Mouse (Mus musculus) spleen, adult 2 months (tissue): ENCODE results near the gene Heatr1. TPM values are rescaled to one million over a fixed set of nuclear protein-coding genes. Genes with fewer than 3 reads are reported as not detected.

Source experiments
- DNase-seq, 2 experiments: peaks; one replicate each; pipeline versions ENCODE4 v3.0.0 to v3.0.0-alpha.2; 2012 to 2021; ENCODE audit warnings: low spot score in 2 of 2, low read depth in 1 of 2
- H3K27ac ChIP-seq: fragments of 200-500 bp; 2 replicates; pipeline ENCODE4 v1.5.1; 2012; ENCODE audit warnings: low read length, inconsistent platforms; ENCODE audit not compliant: insufficient read depth
- H3K27me3 ChIP-seq: fragments of 200-500 bp; 2 replicates; pipeline ENCODE4 v1.6.1; 2012; ENCODE audit warnings: mild to moderate bottlenecking, moderate library complexity, low read length, inconsistent platforms; ENCODE audit not compliant: control insufficient read depth, insufficient read depth
- H3K36me3 ChIP-seq: fragments of 200-500 bp; 2 replicates; pipeline ENCODE4 v1.6.1; 2012; ENCODE audit warnings: mild to moderate bottlenecking, low read length, inconsistent platforms; ENCODE audit not compliant: control insufficient read depth, insufficient read depth
- H3K4me1 ChIP-seq: fragments of 200-500 bp; 2 replicates; pipeline ENCODE4 v1.6.1; 2011; ENCODE audit warnings: inconsistent platforms; ENCODE audit not compliant: control insufficient read depth, insufficient read depth, insufficient read length
- H3K4me3 ChIP-seq: fragments of 200-500 bp; 2 replicates; pipeline ENCODE4 v1.5.1; 2011; ENCODE audit warnings: mild to moderate bottlenecking, inconsistent platforms; ENCODE audit not compliant: insufficient read depth, insufficient read length; ENCODE audit errors: extremely low read depth
- CTCF ChIP-seq: fragments of 200-500 bp; IDR thresholded peaks from 2 replicates; pipeline ENCODE4 v1.5.1; 2011; ENCODE audit warnings: mild to moderate bottlenecking, inconsistent platforms; ENCODE audit not compliant: insufficient read depth, insufficient read length, insufficient replicate concordance; ENCODE audit errors: extremely low read depth
- POLR2A ChIP-seq: fragments of 200-500 bp; IDR thresholded peaks from 2 replicates; pipeline ENCODE4 v1.6.1; 2011; ENCODE audit warnings: low read depth, low read length, inconsistent platforms
- WGBS: fragments of 180-500 bp; shearing (Covaris S2); methylation state at CpG from one replicate; pipeline ENCODE4 v1.1.7; 2018; 5-methylcytosine and 5-hydroxymethylcytosine counted together
- polyA plus RNA-seq: library from polyadenylated mRNA; depleted of rRNA; stranded (reverse); fragments of >200 nt; gene quantifications from 2 replicates; pipeline ENCODE4 v1.2.3, GENCODE M21; 2012; rRNA removed

Gene Heatr1
- polyA plus RNA-seq, 1 experiment: 32.7 TPM

DNA sequence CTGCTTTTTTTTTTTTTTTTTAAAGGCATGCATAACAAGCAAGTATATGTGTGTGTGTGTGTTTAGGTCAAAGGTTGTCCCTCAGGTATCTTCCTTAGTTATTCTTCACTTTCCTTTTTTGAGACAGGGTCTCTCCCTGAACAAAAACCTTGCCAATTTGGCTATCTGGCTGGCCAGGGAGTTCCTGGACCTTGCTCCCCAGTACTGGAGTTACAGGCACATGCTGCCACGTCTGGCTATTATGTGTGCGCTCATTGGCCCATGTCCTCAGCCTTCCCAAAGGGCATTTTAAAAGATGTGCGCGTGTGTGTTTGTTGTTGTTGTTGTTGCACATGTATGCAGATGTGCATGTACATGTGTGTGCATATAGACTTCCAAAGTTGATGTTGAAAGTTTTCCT is 82.1 kb downstream of the Heatr1 start:
- TF ChIP-seq POLR2A: no peak
- TF ChIP-seq CTCF: no peak
- Histone ChIP-seq H3K4me3 (no peak overlapping the region), H3K27ac (no peak overlapping the region), H3K4me1 (no peaks in the 10 kb centered on the region; the same call in 1 of the 2 replicates), H3K36me3 (peaks cover 2% of the 10 kb centered on the region; the same call in 1 of the 2 replicates), H3K27me3 (no peaks in the 10 kb centered on the region)
- 94% methylated on average over 4 of the region's 4 CpGs for WGBS
- DNase-seq: no peak

DNA sequence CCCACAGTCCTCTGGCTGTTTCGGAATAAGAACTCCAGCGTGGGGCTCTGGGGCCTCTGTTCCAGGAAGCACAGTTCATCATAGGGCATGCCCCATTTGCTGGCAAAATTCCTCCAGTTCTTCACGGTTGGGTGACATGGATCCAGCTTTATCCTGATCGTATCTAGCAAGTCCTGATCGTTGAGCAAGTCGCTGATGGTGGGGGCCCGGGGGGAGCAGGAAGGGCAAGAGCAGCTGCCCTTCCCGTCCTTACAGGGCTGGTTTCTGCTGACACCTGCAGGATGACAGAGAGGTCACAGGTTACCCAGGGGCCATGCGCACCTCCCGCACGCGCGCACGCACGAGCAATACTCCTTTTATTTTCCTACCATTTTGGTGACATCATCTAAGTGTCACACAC is 83.5 kb downstream of the Heatr1 start:
- DNase-seq: no peak
- Histone ChIP-seq H3K4me3 (no peak overlapping the region), H3K27me3 (no peaks in the 10 kb centered on the region), H3K4me1 (no peaks in the 10 kb centered on the region; the same call in 1 of the 2 replicates), H3K36me3 (peaks cover 2% of the 10 kb centered on the region; the same call in 1 of the 2 replicates), H3K27ac (no peak overlapping the region)
- TF ChIP-seq CTCF: no peak
- TF ChIP-seq POLR2A: no peak
- 89% methylated on average over 15 of the region's 15 CpGs for WGBS

DNA sequence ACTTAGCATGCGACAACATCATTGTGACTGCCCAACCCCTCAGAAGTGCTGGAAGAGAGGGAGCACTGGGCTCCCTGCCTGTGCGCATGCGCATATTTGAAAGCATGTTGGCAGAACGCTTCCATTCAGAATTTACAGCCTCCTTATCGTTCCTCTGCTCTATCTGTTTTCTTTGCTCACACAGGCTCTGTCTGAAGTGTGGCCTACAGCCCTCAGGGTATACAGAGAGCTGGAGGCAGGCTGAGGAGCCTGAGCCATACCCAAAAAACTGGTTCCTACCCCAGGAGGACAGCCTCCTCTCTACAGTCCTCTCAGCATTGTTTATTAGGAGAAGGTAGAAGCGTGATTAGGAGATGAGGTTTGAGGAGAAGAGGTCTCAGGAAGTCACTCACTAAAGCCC is 85.0 kb downstream of the Heatr1 start:
- 94% methylated on average over 6 of the region's 6 CpGs for WGBS
- TF ChIP-seq CTCF: no peak
- no peak for TF ChIP-seq POLR2A

DNA sequence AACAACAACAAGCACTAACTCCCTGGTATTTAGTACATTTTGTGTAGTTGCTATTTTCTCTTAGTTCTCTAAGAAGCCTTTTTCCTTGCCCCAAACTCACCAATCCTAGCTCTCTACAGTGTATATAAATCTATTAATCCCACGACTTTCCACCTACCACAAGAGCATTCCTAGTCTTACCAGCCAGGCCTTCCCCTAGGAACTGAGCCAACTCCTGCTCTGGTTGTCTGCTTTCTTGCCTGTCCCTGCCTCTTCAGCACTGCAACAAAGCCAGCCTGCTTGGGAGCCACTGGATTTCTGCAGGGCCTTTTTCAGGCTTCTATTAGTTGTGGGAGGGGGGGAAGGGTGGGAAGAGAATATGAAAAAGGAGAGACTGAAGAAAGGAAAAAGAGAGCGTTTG is 90.4 kb downstream of the Heatr1 start:
- Histone ChIP-seq H3K4me1 (no peaks in the 10 kb centered on the region), H3K27ac (no peak overlapping the region), H3K27me3 (no peaks in the 10 kb centered on the region), H3K36me3 (no peaks in the 10 kb centered on the region; the same call in 1 of the 2 replicates), H3K4me3 (no peak overlapping the region)
- 82% methylated on average over 2 of the region's 2 CpGs for WGBS
- no peak for TF ChIP-seq POLR2A
- TF ChIP-seq CTCF: no peak
- DNase-seq: no peak

More for the DNA sequence above, 85.0 kb downstream of the Heatr1 start:
- no peak for DNase-seq
- H3K27ac ChIP-seq: no peak overlapping the region
- no peaks in the 10 kb centered on the region; the same call in 1 of the 2 replicates for H3K4me1 ChIP-seq
- no peaks in the 10 kb centered on the region for H3K27me3 ChIP-seq
- peaks cover 2% of the 10 kb centered on the region; the same call in 1 of the 2 replicates for H3K36me3 ChIP-seq
- H3K4me3 ChIP-seq: no peak overlapping the region

DNA sequence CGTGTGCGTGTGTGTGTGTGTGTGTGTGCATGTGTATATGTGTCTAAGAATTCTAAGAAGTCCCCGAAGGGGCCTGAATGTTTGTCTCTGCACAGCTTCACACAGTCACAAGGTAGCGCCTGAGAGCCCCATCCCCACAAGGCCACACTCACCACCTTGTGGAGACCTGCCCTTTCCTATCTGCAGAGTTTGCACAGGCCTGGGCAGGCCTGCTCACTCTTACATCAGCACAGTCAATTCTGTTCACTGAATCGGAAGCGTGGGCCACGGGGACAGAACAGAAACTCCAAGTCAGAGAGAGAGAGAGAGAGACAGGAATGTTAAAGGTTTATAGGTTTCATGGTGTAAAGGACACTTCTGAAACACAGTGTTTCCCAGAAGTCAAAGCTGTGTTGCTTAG is 90.8 kb downstream of the Heatr1 start:
- TF ChIP-seq CTCF (no peak), POLR2A (no peak)
- Histone ChIP-seq H3K27me3 (no peaks in the 10 kb centered on the region), H3K27ac (no peak overlapping the region), H3K36me3 (no peaks in the 10 kb centered on the region; the same call in 1 of the 2 replicates), H3K4me3 (no peak overlapping the region), H3K4me1 (no peaks in the 10 kb centered on the region)
- 91% methylated on average over 7 of the region's 7 CpGs for WGBS
- no peak for DNase-seq

Other genes starting within 250 kb of the Heatr1 start
- gene Mtr, start 136.9 kb upstream of the Heatr1 start, polyA plus RNA-seq: 7.5 and 7.9 TPM in 2 replicates
- gene Actn2, start 54.3 kb upstream of the Heatr1 start, polyA plus RNA-seq: 4.1 and 6.2 TPM in 2 replicates
- gene Lgals8, start 69.9 kb downstream of the Heatr1 start, polyA plus RNA-seq: 21.7 and 23.5 TPM in 2 replicates
- 4.0 and 5.7 TPM in 2 replicates for gene Edaradd, start 125.4 kb downstream of the Heatr1 start, polyA plus RNA-seq
- 12.8 and 23.1 TPM in 2 replicates for gene Ero1lb, start 170.8 kb downstream of the Heatr1 start, polyA plus RNA-seq